Mouse (Mus musculus): ENCODE data around the gene Ogfrl1.
"Not testable (repeated sequence)": the region's sequence is repeated elsewhere in the genome, so short reads cannot be mapped to it uniquely, and the experiment has no call there.

The Ogfrl1 gene

DNA sequence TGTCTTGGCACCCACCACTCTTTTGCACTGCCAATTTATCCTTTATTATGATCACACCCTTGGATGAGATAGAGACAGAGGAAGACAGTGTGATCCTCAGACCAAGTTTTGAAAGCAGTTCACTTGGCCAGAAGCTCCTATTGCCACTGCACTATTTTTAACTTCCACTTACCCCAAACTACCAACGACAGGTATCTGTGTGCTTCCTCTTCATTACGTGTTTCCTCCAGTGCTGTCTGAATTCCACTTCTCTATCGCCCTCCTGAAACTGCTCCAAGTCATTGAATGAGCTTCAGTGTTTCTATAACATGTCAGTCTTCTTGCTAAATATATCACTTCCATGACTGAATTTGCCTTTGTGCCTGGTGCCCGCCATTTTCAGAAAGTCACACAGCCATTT lies at the start of gene Ogfrl1:
Gene Ogfrl1, minus strand, starts transcription at position 150 of the 400 bp plus-strand sequence.
- DNase-seq (ENCODE audit: low read depth, low spot score), result no peak

DNA sequence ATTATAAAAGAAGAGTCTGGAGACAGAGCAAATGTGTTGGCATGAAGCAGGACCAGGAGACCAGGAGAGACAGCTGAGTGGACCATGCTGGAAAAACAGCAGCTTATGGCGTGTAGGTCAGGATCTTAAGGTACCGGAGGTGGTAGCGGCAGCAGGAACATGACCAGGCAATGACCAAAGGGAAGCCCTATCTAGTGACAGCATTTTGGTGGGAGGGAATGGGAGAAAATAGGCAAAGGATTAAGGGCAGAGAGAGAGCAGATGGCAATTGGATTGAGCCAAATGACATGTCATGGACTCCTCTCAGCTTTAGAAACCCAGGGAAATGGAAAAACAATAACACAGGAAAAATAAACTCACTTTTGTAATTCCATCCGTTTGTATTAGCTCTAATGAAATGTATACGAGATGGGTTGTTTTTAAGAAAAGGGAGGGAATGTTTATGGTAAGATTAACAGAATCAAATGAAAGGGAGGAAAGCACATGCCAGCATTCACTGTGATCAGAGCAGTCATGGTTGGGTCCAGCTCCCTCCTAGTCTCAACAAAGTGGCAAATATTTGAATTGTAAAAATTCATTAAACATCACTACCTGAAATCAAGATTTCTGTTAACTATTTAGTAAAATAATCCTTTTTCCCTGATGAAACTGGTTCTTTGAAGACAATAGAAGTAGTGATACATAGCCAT lies 48.3 kb upstream of the Ogfrl1 start:
- DNase-seq (ENCODE audit: low read depth, low spot score), result no peak

DNA sequence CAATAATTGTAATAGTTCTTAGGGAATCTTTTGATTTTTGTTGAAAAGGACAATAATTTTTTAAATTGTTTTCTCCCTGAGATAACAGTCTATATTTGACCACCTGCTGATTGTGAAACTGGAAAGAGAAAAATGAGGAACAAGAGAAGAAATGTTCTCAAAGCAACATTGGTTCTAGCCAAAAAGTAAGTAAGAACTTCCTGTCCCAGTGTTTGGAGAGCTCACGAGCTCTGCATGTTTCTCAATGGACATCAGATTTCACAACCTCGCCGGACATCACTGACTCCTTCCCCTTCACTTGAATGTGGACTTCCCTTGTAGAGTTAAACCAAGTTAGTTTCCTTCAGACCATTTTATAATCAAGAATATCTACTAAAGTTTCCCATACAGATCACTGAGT lies 36.0 kb upstream of the Ogfrl1 start:
- DNase-seq (ENCODE audit: low read depth, low spot score), result no peak

DNA sequence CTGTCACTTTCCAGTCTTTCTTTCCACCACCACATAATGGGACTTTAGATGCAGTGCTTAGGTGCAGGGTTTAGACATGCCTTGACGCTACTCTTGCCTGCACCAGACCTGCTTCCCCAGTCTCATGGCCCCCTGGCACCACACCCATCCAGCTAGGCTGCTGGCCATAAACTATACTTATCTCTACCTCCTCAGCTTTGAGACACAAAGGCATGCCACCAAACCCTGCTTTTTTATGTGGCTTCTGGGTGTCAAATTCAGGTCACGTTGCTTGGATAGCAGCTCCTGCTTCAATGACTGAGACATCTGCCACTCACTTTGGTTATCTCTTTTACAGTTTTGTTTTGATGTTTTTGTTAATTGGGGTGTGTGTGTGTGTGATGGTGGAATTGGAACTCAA lies 28.9 kb upstream of the Ogfrl1 start:
- no peak for DNase-seq (ENCODE audit: low read depth, low spot score)

DNA sequence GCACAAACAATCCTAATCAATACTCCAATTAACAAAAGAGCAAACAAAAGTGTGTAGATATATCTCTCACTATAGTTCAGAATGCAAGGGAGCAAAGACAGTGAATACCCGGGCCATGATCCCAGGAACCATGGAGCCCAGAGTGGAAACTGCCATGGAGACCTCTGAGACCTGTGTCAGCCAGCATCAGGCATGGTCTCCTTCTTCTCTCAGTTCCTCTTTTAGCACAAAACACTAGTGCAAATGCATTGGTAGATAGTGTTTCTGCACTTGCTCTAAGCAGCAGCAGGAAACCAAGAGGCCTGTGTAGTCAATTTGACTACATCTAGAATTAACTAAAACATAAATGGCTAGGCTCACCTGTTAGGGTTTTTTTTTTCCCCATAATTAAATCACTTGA lies 21.4 kb upstream of the Ogfrl1 start:
- no peak for DNase-seq (ENCODE audit: low read depth, low spot score)

DNA sequence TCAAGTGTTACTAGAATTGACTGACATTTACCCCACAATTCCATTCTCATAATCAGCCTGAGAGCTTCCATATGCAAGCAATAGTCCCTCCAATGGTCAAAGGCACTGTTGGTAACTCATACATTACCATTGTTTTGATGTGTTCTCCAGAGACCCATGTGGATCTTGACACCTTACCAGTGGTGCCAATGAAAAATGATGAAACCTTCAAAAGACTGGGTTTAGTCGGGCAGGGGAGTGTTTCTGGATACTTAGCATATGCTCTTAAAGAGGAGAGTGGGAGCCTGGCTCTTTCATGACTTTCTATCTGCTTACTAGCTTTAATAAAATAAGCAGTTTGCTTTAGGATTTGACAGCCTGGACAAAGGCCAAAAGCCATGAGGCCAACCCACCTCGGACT lies 20.5 kb upstream of the Ogfrl1 start:
- no peak for DNase-seq (ENCODE audit: low read depth, low spot score)

DNA sequence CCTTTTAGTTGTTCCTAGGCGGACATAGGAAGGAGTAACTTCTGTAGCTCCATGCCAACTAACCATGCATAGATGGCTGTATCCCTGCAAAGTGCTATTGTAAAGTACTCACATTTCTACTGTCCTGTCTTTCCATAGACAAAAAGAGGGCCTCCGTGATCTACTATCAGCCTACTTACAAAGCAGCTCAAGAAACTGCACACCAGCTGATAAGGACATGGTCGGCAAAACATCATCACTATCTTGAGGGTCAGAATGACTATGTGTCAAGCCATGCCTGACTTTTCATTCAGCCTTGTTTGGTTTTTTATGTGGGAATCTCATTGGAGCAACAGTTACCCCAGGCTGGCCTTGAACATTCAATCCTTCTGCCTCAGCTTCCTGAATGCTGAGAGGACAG lies 20.0 kb upstream of the Ogfrl1 start:
- DNase-seq (ENCODE audit: low read depth, low spot score), result no peak

DNA sequence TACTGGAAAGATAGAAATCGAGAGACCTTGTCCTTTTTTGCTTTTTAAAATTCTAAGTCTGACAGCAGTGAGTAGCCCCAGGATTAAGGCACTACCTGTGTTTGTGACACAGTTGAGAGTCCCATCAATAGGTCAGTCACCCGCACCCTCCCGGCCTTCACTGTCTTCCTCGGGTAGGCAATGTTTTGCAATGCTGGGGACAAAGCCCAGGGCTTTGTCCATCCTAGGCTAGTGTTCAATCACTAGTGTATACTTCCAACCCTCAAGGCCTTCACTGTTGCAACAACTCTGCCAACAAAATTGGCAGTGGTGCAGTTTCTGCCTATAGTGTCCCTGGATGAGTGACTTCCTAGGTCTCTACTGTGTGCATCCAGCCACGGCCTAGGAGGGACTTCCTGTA lies 14.0 kb upstream of the Ogfrl1 start:
- no peak for DNase-seq (ENCODE audit: low read depth, low spot score)

DNA sequence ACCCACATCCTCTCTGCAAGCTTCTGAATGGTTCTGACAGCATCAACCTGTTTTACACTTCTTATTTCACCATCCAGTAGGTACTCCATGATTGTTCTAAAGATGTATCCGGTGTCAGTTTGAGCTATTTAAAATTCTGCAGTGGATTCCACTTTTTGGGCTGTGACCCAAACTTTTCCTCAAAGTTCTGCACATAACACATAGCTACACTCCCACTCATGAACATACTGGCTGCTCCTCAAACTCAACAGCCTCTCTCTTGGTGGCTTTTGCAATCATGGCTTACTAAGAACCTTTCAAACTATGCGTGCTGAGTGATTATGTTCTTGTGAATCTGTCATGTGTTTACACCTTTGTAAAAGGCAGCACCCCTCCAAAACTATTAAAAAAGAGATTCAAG lies 12.4 kb upstream of the Ogfrl1 start:
- DNase-seq (ENCODE audit: low read depth, low spot score), result peak; percentile 85

DNA sequence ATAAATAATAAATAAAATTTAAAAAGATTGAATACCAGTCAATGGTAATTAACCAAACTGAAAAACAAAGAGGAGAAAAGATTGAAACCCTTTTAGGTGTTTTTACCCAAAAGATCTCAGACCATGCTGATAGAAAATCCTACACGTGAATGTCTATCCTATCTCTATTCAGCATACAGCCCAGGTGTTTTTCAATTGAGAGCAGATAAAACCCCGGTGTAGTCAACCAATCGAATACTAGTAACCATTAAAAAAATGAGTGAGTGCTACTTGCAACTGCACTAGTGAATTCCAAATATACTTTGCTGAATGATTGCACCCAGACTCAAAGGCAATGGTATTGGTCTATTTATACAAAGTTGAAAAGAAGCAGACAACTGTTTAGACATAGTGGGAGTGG lies 4.8 kb upstream of the Ogfrl1 start:
- DNase-seq (ENCODE audit: low read depth, low spot score), result no peak

DNA sequence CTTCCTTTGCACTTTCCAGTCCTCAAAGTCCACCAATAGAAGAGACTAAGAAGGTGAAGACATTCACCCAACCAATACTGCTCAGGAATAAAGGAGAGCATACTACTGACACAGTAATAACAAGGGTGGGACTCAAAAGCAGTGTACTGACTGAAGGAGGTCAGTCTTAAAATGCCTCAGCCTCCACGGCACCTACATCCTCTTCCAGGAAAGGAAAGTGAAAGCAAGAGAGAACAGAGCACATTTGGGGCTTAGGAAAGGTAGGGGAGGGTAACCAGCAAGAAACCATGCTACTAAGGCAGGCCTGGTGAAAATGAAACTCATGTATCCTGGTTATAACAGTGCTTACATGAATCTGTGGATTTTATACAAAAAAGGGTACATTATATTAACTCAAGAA lies 2.0 kb upstream of the Ogfrl1 start:
- DNase-seq (ENCODE audit: low read depth, low spot score), result no peak

DNA sequence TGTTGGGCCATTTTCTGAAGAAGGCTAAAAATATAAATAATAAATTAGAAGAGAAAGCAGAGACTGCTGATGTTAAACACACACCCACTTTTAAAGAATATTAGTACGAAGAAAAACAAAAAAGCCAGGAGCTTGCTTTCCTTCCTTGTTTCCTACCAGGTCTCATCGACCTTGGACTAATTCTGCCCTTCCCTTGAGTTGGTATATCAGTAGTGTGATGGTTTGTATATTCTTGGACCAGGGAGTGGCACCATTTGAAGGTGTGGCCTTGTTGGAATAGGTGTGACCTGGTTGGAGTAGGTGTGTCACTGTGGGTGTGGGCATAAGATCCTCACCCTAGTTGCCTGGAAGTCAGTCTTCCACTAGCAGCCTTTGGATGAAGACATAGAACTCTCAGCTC lies 3.2 kb downstream of the Ogfrl1 start:
- DNase-seq (ENCODE audit: low read depth, low spot score), result not testable (repeated sequence)

DNA sequence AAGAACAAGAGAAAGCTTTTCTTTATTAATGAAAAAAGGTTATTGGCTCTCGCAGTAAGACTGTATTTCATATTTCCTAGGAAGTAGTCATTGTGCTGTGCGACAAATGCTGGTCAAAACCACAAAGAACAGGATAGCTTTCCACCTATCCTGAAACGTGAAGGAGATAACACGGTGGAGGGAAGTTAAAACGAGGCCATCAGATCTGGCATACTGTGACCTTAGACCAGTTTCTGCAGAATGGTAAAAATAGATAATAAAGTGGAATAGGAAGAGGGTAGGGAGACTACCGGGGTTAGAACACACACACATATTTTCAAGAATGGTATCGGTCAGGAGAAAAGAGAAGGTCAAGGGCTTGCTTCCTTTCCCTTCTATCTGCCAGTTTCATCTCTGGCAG lies 5.8 kb downstream of the Ogfrl1 start:
- DNase-seq (ENCODE audit: low read depth, low spot score), result no peak

DNA sequence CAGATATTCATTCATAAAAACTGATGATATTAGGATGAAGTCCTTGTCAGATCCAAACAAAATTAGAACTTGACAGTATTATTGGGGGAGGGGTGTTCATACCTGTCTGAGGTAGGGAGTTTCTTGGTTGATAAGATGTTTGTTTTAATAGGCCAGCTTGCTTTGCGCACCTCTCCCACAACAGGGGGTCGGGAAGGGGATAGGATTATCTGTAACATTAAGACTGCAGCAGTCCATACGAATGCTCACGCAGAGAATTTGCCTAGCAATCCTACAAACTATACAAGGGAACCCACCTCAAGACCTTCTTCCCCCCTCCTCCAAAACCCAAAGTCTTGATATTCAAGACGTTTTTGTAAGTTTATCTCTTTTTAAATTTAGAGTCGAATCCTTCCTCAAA lies 13.2 kb downstream of the Ogfrl1 start:
- no peak for DNase-seq (ENCODE audit: low read depth, low spot score)

DNA sequence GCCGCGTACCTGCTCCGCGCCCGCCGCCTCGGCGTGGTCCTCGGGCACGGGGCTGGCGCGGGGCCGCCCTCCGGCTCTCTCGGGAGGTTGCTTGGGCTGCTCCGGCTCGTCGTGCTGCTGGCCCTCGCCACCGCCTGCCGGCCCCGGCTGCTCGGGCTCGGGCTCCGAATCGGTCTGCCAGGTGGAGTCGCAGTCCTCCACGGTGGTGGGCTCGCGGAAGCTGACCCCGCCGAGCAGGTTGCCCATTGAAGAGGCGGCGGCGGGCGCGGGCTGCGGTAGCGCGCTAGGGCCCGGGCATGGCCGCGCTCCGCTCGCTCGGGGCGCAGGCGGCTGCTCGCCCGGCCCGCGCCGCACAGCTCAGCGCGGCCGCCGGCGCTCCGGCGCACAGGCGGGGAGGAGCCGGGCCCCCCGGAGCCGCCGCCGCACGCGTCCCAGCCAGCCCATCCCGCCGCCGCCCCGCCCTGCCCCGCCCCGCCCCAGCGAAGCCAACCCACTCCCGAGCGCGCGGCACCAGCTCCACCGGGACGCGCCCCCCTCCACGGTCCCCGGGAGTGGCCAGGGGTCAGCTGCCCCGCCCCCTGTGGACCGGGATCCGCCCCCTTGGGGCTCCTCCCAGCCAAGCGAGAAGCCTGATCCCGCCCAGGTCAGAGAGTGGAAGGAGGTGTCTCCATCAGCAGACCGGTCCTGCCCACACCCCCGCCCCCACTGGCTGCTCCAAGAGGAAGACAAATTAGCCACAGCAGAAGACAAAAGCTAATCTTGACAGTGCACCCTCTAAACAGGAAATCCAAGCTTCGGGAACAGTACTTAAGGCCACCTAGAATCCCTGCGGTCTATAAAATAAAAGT lies 14.5 kb downstream of the Ogfrl1 start:
- DNase-seq (ENCODE audit: low read depth, low spot score), result peak; percentile 84

DNA sequence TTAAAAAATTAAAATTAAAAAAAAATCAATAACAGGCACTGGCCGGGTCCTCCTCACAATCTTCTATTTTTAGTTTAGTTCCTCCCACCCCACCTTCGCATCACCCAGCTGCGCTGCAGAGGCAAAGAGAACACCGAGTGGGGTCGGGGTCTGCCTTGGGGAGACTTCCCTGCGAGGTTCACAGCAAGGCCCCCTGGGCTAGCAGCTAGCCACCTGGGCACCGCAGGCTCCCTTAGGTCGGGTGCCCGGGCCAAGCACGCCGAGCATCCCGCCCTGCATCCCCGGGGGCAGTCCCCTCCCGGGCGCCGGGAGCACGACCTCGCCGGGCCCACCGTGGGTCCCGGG lies 15.1 kb downstream of the Ogfrl1 start:
- DNase-seq (ENCODE audit: low read depth, low spot score), result no peak

DNA sequence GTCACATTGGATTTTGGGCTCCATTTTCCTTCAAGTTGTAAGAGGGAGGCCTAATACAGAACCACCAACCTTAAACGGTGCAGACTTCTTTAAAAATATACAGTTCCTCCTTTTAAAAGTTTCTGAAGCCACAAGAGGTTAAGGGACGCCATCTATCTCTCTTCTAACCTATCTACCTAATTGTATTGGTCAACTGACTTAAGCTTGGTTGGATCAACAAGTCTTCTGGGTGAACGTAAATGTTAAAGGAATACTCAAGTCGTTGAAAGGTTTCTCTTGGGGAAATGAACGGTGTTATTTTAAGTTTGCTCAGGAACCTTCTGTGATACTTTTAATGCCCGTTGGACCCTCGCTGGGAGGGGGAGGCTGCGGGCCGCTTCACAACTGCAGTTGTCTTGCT lies 15.5 kb downstream of the Ogfrl1 start:
- no peak for DNase-seq (ENCODE audit: low read depth, low spot score)

DNA sequence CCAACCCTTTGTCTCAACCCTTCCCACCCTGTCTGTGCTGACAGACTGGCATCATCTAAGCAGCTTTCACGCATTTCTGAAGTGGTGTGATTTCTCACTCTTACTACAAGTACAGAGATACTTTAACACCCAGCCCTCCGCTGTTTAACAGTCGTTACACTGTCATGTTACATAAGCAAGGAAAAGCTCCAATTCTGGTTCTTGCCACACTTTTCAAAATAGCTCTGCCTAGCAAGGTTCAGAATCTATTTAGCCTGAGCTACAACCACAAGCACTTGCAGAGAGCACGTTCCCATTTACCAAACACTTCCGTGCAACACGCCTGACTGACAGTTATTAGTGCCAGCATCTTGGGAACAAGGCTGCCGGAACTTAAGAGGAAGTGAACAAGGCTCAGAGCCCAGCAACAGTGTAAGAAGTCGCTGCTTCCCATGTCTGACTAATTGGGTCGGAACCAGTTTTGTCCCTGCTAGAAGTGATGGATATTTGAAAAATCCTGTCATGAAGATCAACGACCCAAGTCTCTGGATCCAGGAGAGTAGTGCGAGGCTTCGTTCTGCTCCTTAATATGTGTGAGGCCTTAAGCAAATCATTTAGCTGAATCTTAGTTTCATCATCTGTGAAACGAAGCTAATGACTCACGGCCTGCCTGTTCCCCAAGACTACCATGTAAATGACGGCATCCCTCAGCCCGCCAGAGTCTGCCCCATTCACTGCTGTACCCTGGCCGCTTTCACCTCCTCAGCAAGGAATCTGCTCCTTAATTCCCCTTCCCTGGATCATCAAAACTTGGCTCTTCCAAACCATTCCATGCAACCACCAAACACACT lies 17.4 kb downstream of the Ogfrl1 start:
- peak; percentile 60 for DNase-seq (ENCODE audit: low read depth, low spot score)

DNA sequence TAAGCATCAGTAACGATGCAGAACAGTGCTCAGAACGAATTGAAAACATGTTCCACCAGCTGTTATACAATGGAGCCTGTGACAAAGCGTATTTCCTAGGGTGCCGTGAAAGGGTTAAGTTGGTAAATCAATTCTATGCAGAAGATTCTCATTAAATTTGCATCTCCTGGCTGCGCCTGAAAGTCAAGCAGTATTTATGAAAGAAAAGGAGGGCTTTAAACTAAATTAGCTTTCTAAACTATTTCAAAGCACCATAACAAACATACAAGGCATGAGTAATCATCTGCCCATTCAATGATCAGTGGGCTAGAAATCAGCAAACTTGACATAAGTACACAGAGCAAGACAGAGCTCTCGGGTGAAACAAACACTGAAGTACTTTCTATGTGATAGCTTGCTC lies 18.3 kb downstream of the Ogfrl1 start:
- no peak for DNase-seq (ENCODE audit: low read depth, low spot score)

DNA sequence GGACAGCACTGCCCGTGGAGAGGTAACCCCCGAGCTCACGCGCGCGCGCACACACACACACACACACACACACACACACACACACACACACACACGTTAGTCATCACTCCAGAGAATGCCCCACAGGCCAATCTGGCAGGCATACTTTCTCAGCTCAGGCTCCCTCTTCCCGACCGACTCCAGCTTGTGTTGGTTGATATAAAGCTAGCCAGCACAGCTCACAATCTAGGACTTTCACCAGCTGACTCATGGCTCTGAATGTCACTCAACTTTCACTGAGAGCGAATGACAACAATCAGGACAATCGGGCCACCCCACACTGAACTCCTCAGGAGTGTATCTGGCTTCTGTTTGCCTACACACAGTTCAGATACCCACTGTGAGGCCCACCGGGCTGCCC lies 20.0 kb downstream of the Ogfrl1 start:
- DNase-seq (ENCODE audit: low read depth, low spot score), result no peak

DNA sequence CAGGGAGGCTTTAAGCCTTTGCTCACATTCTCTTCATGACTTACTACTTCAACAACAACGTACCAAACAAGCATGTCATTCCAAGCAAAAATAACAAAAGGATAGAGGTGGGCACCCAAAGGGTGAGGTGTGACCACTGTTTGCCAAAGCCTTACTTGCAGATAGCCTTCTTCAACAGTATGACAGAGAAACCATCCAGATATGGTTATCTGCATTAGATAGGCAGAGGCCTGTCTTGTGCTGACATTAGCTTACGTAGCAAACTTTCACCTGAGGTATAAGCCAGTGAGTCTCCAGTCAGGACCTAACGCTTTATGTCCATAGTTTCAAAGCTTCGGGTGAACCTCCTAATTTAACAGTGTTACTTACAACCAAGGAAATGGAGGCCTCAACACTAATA lies 23.4 kb downstream of the Ogfrl1 start:
- no peak for DNase-seq (ENCODE audit: low read depth, low spot score)

DNA sequence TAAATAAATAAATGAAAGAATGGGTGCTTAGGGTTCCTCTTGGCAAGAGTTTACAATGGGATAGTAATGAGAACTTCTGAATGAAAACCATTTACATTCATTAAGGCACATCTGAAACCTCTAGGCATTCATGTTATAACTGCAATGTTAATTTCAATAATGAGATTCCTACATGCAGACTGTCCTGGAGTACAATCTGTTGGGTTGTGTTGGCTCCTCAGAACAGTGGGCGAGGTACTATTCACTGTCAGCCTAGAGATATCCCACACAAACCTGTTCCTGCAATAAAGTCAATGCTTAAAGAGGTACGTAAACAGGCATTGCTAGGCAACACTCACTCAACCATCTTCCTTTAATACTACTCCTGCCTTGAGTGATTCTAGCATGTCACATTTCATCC lies 32.0 kb downstream of the Ogfrl1 start:
- no peak for DNase-seq (ENCODE audit: low read depth, low spot score)

DNA sequence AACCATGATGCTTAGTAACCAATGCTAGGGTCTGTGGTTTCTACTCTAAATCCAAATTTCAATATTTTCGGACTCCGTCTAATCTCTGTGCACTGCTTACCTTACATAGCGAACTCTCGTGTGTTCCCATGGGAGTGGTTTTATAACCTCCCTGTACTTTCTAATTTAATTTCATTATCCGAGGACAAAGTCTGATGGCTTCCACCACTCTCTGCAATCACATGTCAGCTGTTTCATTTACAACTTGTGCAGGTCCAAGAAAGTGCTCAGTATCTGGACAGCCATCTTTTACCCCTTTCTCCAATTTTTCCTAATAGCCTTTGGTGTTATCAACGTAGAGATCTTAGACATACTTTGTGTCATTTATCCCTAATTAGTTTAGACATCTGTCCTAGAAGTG lies 44.7 kb downstream of the Ogfrl1 start:
- DNase-seq (ENCODE audit: low read depth, low spot score), result no peak

All from telencephalon, adult 2 months (tissue).